Mouse (Mus musculus) G1E (cell line): ENCODE measurements around the gene Pip5k1b. TPM values are rescaled to one million over a fixed set of nuclear protein-coding genes. Genes with fewer than 3 reads are reported as not detected.

Experiments
- ATAC-seq: 2 replicates; pipeline ENCODE4 v1.8.0; 2016; ENCODE audit warnings: mild to moderate bottlenecking; ENCODE audit not compliant: insufficient number of reproducible peaks, poor library complexity, low FRiP score, severe bottlenecking; ENCODE audit errors: extremely low read depth
- DNase-seq: peaks from one replicate; pipeline ENCODE4 v3.0.0; 2012; ENCODE audit warnings: low spot score
- H3K27me3 ChIP-seq: 2 replicates; pipeline ENCODE4 v1.6.1; 2012; ENCODE audit warnings: mild to moderate bottlenecking, low read length, inconsistent platforms; ENCODE audit not compliant: insufficient read depth
- H3K36me3 ChIP-seq: replicated peaks from 2 replicates; pipeline ENCODE3; 2012; ENCODE audit warnings: mild to moderate bottlenecking, inconsistent platforms
- H3K4me1 ChIP-seq: 2 replicates; pipeline ENCODE4 v1.6.1; 2012; ENCODE audit warnings: low read depth, low read length, inconsistent platforms, mixed read lengths; ENCODE audit not compliant: insufficient read depth
- H3K4me3 ChIP-seq: 2 replicates; pipeline ENCODE4 v1.5.1; 2012; ENCODE audit warnings: low read depth, mild to moderate bottlenecking, inconsistent platforms, low read length, moderate library complexity, mixed read lengths
- H3K9me3 ChIP-seq: replicated peaks from 2 replicates; pipeline ENCODE4 v1.6.1; 2012; ENCODE audit warnings: inconsistent platforms
- CTCF ChIP-seq: IDR thresholded peaks from 2 replicates; pipeline ENCODE4 v1.5.1; 2012; ENCODE audit warnings: low read depth, low read length, inconsistent platforms, mixed read lengths
- GATA1 ChIP-seq: IDR thresholded peaks from 2 replicates; pipeline ENCODE4 v1.6.1; 2012; ENCODE audit warnings: borderline replicate concordance, low read length, inconsistent platforms, mixed read lengths
- GATA2 ChIP-seq: IDR thresholded peaks from 2 replicates; pipeline ENCODE4 v1.6.1; 2012; ENCODE audit warnings: low read depth, low read length, inconsistent platforms, borderline replicate concordance
- POLR2AphosphoS5 ChIP-seq: IDR thresholded peaks from 2 replicates; pipeline ENCODE4 v1.6.1; 2012; ENCODE audit warnings: low read depth, low read length, inconsistent platforms; ENCODE audit not compliant: insufficient replicate concordance
- TAL1 ChIP-seq: conservative IDR thresholded peaks from 2 replicates; pipeline ENCODE4 v1.6.1; 2012; ENCODE audit warnings: low read depth, low read length, inconsistent platforms, mixed read lengths
- polyA plus RNA-seq: library from polyadenylated mRNA; stranded (reverse); fragments of >175 nt; gene quantifications from 2 replicates; pipeline ENCODE4 v1.2.3, GENCODE M21; 2012
- total RNA-seq, 2 experiments: library from RNA; stranded (forward) in 1 of 2; stranded (reverse) in 1 of 2; fragments of 200-1000 nt in 1 of 2; fragments of >200 nt in 1 of 2; fragmentation: Nextera tagmentation in 1 of 2; gene quantifications; 2 replicates each; pipeline ENCODE4 v1.2.3; 2014 to 2017

The Pip5k1b gene
- total and polyA plus RNA-seq, 3 experiments: 12.7 to 66.4 (median 23.6) TPM

- DNase-seq: peak; percentile 45
- no peak for TF ChIP-seq POLR2AphosphoS5
- peak; percentile 90 for TF ChIP-seq TAL1
- ATAC-seq: peak; percentile 66
- H3K4me3 ChIP-seq: peak overlapping the region; percentile 61; the same call in 1 of the 2 replicates
- no peaks in the 10 kb centered on the region for H3K27me3 ChIP-seq
- H3K36me3 ChIP-seq: peaks cover 48% of the 10 kb centered on the region
- H3K4me1 ChIP-seq: peaks cover 90% of the 10 kb centered on the region
- H3K9me3 ChIP-seq: no peaks in the 10 kb centered on the region
These were observed 42.4 kb downstream of the Pip5k1b start for GRCm38 (mm10) chr19:24513105-24513843.

GRCm38 (mm10) chr19:24511939-24512338 is 43.7 kb downstream of the Pip5k1b start:
- Histone ChIP-seq H3K4me3 (no peak overlapping the region), H3K9me3 (no peaks in the 10 kb centered on the region), H3K4me1 (peaks cover 85% of the 10 kb centered on the region), H3K36me3 (peaks cover 52% of the 10 kb centered on the region), H3K27me3 (no peaks in the 10 kb centered on the region)
- TF ChIP-seq GATA1: no peak
- TF ChIP-seq CTCF: no peak
- TF ChIP-seq TAL1: no peak
- TF ChIP-seq POLR2AphosphoS5: no peak
- TF ChIP-seq GATA2: no peak
- ATAC-seq (no peak), DNase-seq (no peak)

GRCm38 (mm10) chr19:24509391-24509790 is 46.3 kb downstream of the Pip5k1b start:
- Histone ChIP-seq H3K4me3 (no peak overlapping the region), H3K27me3 (no peaks in the 10 kb centered on the region), H3K4me1 (peaks cover 79% of the 10 kb centered on the region), H3K36me3 (peaks cover 47% of the 10 kb centered on the region), H3K9me3 (no peaks in the 10 kb centered on the region)
- no peak for TF ChIP-seq GATA2
- TF ChIP-seq TAL1: no peak
- no peak for TF ChIP-seq GATA1
- no peak for TF ChIP-seq CTCF
- no peak for TF ChIP-seq POLR2AphosphoS5
- ATAC-seq (no peak), DNase-seq (no peak)

GRCm38 (mm10) chr19:24508087-24508767 is 47.4 kb downstream of the Pip5k1b start:
- no peaks in the 10 kb centered on the region for H3K27me3 ChIP-seq
- no peak for TF ChIP-seq POLR2AphosphoS5
- TF ChIP-seq CTCF: no peak
- no peak for TF ChIP-seq GATA1
- TF ChIP-seq GATA2: no peak
- no peak for TF ChIP-seq TAL1
- ATAC-seq (no peak), DNase-seq (no peak)
- peaks cover 45% of the 10 kb centered on the region for H3K36me3 ChIP-seq
- no peak overlapping the region for H3K4me3 ChIP-seq
- H3K4me1 ChIP-seq: peaks cover 68% of the 10 kb centered on the region
- no peaks in the 10 kb centered on the region for H3K9me3 ChIP-seq

GRCm38 (mm10) chr19:24502736-24503421 is 52.8 kb downstream of the Pip5k1b start:
- TF ChIP-seq GATA2: no peak
- no peak for TF ChIP-seq TAL1
- no peak for TF ChIP-seq POLR2AphosphoS5
- no peak for TF ChIP-seq GATA1
- TF ChIP-seq CTCF: no peak
- no peak for DNase-seq
- Histone ChIP-seq H3K9me3 (no peaks in the 10 kb centered on the region), H3K4me3 (no peak overlapping the region), H3K27me3 (no peaks in the 10 kb centered on the region), H3K4me1 (peaks cover 47% of the 10 kb centered on the region), H3K36me3 (peaks cover 34% of the 10 kb centered on the region)
- ATAC-seq: no peak

GRCm38 (mm10) chr19:24501525-24501924 is 54.1 kb downstream of the Pip5k1b start:
- ATAC-seq (no peak), DNase-seq (no peak)
- no peak overlapping the region for H3K4me3 ChIP-seq
- peaks cover 47% of the 10 kb centered on the region for H3K4me1 ChIP-seq
- H3K27me3 ChIP-seq: no peaks in the 10 kb centered on the region
- TF ChIP-seq POLR2AphosphoS5: no peak
- TF ChIP-seq TAL1: no peak
- TF ChIP-seq GATA2: no peak
- TF ChIP-seq GATA1: no peak
- TF ChIP-seq CTCF: no peak
- peaks cover 38% of the 10 kb centered on the region for H3K36me3 ChIP-seq
- no peaks in the 10 kb centered on the region for H3K9me3 ChIP-seq
